Mouse (Mus musculus) thymus, postnatal 0 days (tissue): ENCODE data around the gene Hoxa3. TPM values are rescaled to one million over a fixed set of nuclear protein-coding genes. Genes with fewer than 3 reads are reported as not detected.
A peak's percentile ranks its signal among the peaks of the same experiment; 100 is the strongest.

Source experiments
- DNase-seq: peaks from one replicate; pipeline ENCODE4 v3.0.0-alpha.2; 2015; ENCODE audit warnings: low spot score
- polyA plus RNA-seq: library from polyadenylated mRNA; unstranded; fragments of >200 nt; fragmentation: Nextera tagmentation; extraction: Ambion mirVana; gene quantifications from 2 replicates; pipeline ENCODE4 v1.2.1, GENCODE M21; 2015

Gene Hoxa3
- polyA plus RNA-seq, 1 experiment from 2014 or later: 1.1 TPM

DNA sequence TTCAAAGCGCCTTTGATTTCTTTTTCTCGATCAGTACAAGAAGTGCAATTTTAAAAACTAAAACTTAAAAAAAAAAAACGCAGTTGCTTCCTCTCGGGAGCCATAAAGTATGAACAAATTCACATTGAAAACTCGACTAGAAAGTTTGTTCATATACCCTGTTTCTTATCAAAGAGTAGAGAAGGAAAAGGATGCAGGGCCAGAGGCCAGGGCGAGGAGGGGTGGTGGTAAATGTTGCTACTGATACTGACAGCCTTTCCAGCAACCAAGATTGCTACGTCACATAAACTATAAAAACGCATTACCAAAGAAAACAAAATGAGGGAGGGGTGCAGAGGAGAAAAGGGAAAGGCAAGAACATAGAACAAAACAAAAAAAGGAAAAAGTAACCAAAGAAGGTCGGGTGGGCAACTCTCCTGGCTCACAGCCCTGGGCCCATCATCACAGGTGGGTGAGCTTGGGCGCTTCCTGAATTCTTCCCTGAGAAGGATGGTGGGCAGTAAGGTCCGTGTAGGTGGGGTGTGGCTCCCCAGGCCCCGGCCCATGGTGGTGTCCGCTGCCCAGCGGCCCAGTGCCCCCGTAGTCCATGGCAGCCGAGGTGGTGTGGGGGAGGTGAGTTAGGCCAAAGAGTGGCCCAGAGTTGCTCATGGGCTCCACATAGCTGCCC, 43.5 kb downstream of the Hoxa3 start:
- no peak for DNase-seq

DNA sequence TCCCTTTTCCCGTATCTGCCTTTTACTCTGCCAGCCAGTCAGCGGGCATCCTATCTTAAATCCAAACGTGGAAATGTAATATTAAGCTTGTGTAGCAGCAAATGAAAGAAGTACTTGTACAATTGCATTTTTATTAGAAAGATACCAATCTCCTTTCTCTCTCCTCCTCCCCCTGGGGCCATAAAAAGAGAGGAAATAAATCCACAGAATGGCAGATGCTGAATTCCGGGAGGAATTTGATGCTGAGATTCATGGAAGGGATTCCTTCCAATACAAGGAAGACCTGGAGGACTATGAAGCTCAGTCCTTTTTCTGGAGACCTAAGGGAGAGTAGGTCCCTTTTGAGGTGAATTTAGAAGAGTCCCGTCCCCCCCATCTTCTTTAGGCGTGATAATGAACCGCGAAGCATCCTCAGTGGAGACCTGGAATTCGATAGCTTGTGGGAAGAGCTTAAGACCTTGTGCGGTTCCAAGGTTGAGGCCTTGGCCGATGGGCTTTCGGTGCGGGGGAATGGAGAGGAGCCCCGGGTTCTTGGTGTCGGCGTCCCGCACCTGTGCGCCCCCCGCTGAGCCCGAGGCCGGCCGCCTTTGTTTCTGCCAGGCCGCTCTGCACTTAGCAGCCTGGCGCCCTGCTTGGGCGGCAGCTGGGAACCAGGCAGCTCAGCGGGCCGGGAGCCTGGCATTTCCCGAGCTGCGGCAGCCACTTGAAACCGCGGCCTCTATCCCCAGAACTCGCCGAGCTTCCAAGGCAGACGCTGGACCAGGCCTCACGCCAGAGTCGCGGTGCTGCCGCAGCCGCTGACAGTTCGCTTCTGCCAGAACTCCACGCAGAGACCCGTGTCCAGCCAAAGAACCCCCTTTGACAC, 44.7 kb downstream of the Hoxa3 start:
- DNase-seq: no peak

DNA sequence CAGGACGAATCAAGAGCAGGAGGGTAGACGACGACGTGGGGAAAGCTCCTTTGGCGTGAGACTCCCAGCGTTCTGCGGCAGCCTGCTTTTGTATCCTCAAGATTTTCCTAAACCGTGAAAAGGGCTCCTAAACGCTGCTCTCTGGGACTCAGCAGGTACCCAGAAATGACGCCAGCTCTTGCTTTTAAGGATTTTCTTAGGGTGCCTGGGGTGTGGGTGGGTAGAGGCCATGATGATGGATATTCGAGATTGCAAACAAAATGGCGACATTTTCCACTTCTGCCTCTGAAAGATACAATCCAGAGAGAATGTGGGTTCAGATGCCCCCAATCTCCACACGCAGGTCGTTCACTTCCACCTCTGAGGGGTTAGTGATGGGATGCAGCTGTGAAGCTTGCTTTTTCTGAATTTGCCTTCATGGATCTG, 45.4 kb downstream of the Hoxa3 start:
- no peak for DNase-seq

- DNase-seq: no peak
Measured at GRCm38 (mm10) chr6:52167176-52167575, 46.0 kb downstream of the Hoxa3 start.

- DNase-seq: no peak
Measured at GRCm38 (mm10) chr6:52166431-52167077, 46.6 kb downstream of the Hoxa3 start.

DNA sequence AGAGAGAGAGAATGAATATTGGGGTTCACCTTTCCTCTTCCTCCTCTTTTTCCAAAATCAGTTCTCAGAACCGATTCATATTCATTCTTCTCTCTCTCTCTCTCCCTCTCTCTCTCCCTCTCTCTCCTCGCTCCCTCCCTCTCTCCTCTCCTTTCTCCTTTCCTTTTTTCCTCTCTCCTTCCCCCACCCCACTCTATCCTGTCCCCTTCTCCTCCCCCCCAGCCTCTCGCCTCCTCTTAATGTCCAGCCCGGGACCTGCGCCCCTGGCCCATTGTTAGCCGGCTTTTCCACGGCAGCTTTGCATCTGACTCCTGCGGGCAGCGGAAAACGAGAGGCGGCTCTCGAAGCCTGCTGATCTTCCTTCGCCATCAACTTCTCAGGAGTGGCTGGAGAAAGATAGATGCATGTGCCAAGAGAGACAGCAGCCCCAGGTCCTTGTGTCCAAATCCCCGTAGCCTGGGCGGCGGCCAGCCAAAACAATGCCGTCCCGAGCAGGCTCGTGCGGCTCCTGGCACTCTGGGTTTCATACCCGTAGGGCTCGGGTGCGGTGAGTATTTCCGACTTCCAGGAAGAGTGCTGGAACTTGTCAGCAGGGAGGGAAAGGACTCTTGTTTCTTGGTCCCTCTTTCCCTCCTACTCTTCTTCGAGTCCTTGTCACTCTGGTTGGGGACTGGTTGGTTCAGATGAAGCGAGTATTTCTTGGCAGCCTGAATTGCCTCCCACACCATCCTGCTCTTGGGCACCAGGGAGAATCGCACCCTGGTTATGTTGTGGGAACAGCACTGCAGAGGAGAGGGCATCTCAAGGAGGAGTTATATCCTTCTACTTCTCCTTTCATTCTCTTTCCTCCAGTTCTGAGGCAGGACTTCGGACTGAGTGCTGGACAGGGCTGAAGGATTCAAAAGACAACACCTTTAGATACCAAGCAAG, 47.4 kb downstream of the Hoxa3 start:
- no peak for DNase-seq

GRCm38 (mm10) chr6:52164626-52165440, 48.3 kb downstream of the Hoxa3 start, which contains the start of gene Hoxa2:
Gene Hoxa2, minus strand, starts transcription at chr6:52164831.
- no peak for DNase-seq

- no peak for DNase-seq
Measured at GRCm38 (mm10) chr6:52164051-52164625, 49.0 kb downstream of the Hoxa3 start.

GRCm38 (mm10) chr6:52163366-52164031, 49.6 kb downstream of the Hoxa3 start:
- no peak for DNase-seq

DNA sequence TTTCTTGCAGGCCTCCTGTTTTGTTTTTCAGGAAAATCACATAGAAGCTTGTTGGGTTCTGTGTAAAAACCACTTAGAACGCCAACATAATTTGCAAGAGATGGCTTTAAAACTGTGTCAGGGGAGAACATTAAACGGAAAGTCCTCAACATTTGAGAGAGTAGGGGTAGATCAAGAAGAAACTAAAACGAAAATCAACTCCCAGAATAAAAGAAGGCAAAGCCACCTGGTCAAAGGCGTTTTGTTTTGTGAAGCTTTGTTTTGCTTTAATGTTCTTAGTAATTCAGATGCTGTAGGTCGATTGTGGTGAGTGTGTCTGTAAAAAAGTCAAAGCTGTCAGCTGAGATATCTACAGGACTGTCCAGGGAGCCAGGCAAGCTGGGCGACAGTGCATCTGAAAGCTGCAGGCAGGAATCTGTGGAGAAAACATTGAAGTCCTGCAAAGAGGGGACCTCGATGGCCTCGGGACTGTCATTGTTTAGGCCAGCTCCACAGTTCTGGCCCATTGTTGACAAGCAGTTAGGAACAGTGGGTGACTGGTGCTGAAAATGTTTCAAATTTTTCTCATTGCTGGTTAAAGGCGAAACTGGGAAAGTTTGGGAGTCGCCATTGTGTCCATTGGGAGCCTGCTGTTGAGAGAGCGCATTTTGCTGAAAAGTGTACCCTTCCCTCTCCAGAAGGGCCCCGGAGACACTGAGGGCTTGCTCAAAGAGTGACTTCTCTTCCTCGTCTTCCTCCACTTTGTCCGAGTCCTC, 50.3 kb downstream of the Hoxa3 start:
- DNase-seq: no peak

GRCm38 (mm10) chr6:52162093-52162380, 51.1 kb downstream of the Hoxa3 start:
- no peak for DNase-seq

GRCm38 (mm10) chr6:52161336-52162092, 51.6 kb downstream of the Hoxa3 start:
- DNase-seq: no peak

GRCm38 (mm10) chr6:52160511-52161335, 52.4 kb downstream of the Hoxa3 start:
- no peak for DNase-seq

GRCm38 (mm10) chr6:52159979-52160378, 53.2 kb downstream of the Hoxa3 start:
- DNase-seq: no peak

DNA sequence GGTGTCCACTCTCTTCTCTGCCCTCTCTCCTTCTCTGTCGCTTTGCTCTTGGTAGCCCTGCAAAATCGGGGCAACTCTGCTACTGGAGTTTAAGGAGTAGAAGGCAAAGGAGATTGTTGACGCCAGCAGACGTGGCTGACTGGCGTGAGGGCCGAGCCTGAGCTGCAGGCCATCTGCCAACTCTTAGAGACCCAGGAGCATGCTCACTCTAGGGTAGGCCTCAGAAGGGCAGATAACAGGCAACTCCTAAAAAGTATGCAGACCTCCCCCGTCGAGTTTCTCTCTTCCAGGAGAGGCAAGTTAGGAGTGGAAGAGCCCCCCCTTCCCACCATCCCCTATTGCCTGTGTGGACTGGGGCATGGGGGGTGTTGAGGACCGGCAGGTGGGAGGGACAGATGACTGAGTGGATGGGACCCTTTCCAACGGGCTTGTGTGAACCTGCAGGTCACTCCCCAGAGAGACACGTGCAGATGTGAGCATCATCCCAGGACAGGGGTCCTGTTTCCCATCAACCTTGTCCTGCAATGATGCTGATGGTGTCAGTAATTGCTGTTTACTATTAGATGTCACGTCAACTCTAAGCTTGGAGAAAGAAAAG, 53.9 kb downstream of the Hoxa3 start:
- DNase-seq: no peak

DNA sequence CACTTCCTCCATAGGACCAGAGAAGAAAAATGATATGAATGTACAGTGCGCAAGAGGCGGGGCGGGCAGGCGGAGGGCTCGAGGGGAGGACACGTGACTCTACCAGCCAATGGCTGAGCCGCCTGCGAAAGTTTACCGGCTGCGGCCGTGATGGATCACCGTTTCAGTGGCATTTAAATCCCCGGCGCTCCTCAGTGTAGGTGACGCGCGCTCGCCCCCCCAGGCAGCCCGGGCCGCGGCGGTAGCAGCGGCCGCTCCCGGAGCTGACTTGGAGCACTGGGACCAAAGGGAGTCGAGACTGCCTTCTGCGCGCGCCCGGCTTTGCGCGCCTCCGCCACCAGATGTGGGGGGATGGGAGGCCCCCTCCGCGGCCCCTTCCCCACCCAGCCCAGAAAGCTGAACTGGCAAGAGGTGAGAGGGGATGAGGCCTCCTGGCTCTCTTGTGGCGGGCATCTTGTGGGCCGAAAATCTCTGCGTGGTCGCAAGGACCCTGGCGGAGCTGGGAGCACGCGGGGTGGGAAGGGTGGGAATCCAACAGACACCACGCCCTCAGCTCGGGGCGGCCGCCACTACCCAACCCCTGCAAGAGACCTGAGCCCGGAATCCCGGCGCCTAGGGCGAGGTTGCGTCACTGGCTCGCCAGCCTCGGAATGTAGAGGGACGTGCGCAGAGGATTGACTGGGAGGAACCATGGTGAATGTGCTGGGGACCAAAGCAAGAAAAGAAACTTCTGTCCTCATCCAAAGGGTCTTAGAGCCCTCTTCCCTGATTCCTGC, 54.7 kb downstream of the Hoxa3 start, which contains the start of gene Hoxa1:
Gene Hoxa1 (minus strand): TSS at position 42 of the 776 bp plus-strand sequence.
- peak; percentile 53 for DNase-seq
